Mouse (Mus musculus) embryonic stem cell, embryonic (primary cell): Measurements from ENCODE around the gene Cavin1.

Source experiments
- CTCF ChIA-PET, 4 experiments: fragments of 300-600 bp in 2 of 4; fragments of 350-600 bp in 2 of 4; sonication (Branson Sonifier 250); formaldehyde crosslinking; loops; one replicate each; lab custom pipeline; 2022; ENCODE audit warnings: inconsistent platforms in 2 of 4; lab: Charles Lee
- POLR2A ChIA-PET, 4 experiments: fragments of 300-600 bp in 2 of 4; fragments of 350-600 bp in 2 of 4; sonication (Branson Sonifier 250); formaldehyde crosslinking; loops; one replicate each; lab custom pipeline; 2022; ENCODE audit warnings: antibody characterized with exemption in 4 of 4, inconsistent platforms in 1 of 4; lab: Charles Lee

Cavin1 gene

DNA sequence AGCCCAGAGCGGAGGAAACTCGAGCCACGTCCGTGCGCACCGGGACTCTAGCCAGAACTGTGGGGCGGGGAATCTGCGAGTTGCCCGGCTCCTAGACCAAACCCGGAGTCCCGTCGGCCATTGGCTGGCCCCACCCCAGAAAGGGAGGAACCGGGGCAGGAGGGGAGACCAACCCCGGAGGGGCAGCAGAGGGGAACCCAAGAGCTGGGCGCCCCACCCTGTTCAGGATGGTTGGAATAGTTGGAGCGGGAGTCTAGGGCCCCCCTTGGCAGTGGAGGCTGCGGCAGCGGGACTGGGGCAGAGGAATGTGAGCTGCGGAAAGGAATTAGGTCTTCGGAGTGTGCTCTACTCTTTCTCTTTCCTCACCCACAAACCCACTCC, at the start of gene Cavin1:
Gene Cavin1 (minus strand): TSS at position 331 of the 381 bp plus-strand sequence.
- ChIA-PET CTCF (interaction anchor here (0.6 to 2.5 kb wide), 14 partner anchors 8 to 325 kb away, joined by 3 to 11 read pairs (median 4); no protein-coding TSS in a partner anchor), POLR2A (interaction anchor here in 3 of 4 experiments (0.5 to 4.0 kb wide), 31 partner anchors 8 to 651 kb away, joined by 3 to 21 read pairs (median 4); partner anchors contain the start of genes Stat3 (in 3 of the 3), Acly (in 1 of the 3), Cntd1 (in 1 of the 3) and Coa3 (in 1 of the 3))

DNA sequence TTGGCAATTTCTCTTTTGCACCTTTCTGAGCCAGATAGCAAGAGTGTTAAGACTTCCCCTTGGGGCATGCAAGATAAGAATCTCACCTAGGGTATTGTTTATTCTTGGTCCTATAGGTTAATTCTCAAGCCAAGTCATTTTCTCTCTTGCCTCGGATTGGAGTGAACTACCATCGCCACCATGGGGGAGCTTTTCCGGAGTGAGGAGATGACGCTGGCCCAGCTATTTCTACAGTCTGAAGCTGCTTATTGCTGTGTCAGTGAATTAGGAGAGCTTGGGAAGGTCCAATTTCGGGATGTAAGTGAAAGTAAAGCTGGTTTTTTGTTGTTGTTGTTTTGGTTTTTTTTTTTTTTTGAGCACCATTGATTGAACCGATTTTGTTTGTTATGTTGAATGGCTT, 41.0 kb upstream of the Cavin1 start:
- POLR2A ChIA-PET: interaction anchor here in 2 of 4 experiments (0.7 to 6.0 kb wide), 6 partner anchors 13 to 468 kb away, joined by 3 to 73 read pairs (median 4); partner anchors contain the start of gene Rpl27 (in 1 of the 2)

DNA sequence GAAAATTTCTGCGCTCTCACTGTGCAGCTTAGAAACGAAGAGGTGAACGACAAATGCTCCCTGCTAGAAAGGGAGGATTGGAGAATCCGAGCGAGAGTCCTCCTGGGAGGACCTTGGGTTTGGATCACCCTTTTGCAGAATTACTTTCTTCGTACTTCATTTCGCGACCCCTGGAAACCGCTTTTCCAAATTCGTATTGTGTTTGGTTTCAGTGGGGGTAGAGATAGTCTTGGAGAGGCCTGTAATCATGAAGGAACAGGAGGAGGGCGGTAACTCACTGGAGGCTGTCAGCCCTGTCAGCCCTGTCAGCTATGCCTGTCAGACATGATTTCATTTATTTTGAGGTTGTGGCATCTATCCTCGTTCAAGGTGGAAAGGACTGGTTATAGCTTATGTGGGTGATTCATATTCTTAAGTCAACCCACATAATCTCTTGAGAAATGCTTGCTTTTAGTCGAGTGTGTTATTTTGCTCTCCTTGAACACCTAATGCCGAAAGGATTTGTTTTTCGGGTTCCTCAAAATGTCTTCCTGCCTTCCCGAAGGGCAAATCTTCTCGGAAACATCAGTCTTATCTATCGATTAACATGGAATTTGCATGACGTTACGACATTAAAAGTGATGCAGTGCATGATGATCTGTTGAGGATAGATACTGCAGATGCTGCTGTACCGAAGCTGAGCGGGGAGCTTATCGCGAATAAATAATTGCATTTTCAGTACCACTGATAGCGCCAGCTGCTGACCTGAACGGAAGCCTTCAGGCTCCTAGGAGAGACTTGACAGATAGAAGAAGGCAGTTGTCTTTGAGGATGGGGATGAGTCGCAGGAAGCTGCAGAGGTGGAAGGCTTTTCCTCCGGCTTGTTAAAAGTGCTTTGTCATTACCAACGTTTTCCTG, 39.4 kb upstream of the Cavin1 start:
- ChIA-PET CTCF (interaction anchor here (0.5 to 4.0 kb wide), 11 partner anchors 10 to 316 kb away, joined by 3 to 15 read pairs (median 4); no protein-coding TSS in a partner anchor), POLR2A (interaction anchor here (0.5 to 6.0 kb wide), 35 partner anchors 8 to 691 kb away, joined by 3 to 73 read pairs (median 4); partner anchors contain the start of genes Becn1 (in 1 of the 4), Cntd1 (in 1 of the 4), Coa3 (in 1 of the 4) and Eif1 (in 1 of the 4))

More for the DNA sequence above, 41.0 kb upstream of the Cavin1 start:
- CTCF ChIA-PET: interaction anchor here in 3 of 4 experiments (0.7 to 4.0 kb wide), 6 partner anchors 31 to 291 kb away, joined by 3 to 15 read pairs (median 3); partner anchors contain the start of gene Becn1 (in 1 of the 3)

DNA sequence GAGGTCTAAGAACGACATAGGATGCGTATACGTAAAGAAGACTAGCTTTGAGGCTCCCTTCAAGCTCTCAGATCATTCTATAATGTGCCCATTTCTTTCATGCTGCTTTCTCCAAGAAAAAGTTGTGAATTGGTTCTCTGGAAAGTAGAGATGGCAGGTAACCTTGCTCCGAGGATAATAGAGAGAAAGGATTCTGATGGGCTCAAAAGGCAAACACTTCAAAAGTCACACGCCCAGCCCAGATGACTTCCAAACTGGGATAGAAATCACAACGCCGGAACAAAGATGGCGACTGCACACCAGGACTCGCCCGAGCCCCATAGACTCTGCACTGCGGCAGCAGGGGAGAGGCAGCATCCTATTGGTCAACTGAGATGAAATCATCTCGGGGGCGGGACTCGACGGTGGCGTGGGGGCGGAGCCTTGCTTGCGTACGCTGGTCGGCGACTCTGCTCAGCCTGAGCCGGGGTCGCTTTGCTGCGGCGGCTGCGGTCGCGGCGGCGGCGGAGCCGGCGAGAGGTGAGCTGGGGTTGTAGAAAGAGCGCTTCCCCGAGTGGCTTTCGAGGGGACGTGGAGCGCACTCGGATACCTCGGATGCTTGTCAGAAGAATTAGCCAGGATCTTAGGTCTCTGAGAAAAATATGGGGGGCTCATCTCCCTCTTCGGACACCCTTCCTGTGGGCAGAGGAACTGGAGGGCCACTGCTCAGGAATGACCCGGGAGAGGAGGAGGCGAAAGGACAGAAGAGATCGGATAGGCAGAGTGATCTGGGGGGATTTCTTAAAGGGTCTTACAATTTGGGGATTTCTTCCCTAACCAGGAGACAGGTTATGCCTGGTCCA, 38.6 kb upstream of the Cavin1 start, which contains the start of gene Atp6v0a1:
Gene Atp6v0a1 (plus strand): TSS at position 407 of the 842 bp plus-strand sequence.
- ChIA-PET CTCF (interaction anchor here (0.5 to 4.0 kb wide), 11 partner anchors 9 to 315 kb away, joined by 3 to 15 read pairs (median 3); no protein-coding TSS in a partner anchor), POLR2A (interaction anchor here (0.5 to 6.0 kb wide), 54 partner anchors 8 to 690 kb away, joined by 3 to 73 read pairs (median 4); partner anchors contain the start of genes Cntnap1 (in 2 of the 4), Stat3 (in 2 of the 4), Becn1 (in 1 of the 4) and Cavin1 (in 1 of the 4))

DNA sequence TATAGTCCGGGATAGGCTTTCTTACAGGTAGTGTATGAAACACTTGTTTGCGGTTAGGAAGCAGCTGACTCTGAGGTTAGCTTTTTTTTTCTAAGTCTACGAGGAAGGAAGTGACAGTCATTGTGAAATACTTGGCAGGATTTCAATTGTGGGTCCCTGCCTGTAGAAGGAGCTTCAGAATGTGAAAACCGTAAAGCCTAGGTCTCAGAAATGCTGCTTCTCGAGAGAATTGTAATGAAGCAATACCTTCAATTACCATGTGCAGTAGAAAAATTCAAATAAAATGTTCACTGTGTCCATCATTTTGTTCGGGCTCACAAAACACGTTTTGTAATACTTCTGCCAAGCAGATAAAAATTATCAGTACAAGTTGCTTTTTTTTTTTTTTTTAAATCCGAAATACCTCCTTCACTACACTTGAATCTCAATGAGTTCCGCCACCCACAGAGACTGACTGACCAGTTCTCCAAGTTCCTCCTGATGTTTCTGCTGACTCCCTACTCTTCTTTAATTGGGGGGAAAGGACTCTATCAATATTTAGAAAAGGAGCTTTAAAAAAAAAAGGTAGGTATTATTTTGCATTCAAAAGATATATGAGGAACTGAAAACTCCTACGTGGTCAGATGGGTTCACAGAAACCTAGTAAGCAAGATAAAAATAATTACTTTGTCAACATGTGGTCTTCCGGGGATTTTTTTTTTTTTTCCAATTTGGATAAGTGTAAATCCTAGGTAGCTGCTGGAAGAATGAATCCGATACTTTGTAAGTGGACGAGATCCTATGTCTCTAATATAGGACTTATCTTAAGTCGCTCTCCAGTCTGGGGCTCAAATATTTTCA, 37.7 kb upstream of the Cavin1 start:
- ChIA-PET POLR2A (interaction anchor here (0.6 to 6.0 kb wide), 48 partner anchors 9 to 730 kb away, joined by 3 to 73 read pairs (median 4); partner anchors contain the start of genes Cntnap1 (in 2 of the 4), Stat3 (in 2 of the 4), Becn1 (in 1 of the 4) and Cavin1 (in 1 of the 4)), CTCF (interaction anchor here in 3 of 4 experiments (0.6 to 1.4 kb wide), 6 partner anchors 8 to 293 kb away, joined by 3 to 4 read pairs (median 3); no protein-coding TSS in a partner anchor)

DNA sequence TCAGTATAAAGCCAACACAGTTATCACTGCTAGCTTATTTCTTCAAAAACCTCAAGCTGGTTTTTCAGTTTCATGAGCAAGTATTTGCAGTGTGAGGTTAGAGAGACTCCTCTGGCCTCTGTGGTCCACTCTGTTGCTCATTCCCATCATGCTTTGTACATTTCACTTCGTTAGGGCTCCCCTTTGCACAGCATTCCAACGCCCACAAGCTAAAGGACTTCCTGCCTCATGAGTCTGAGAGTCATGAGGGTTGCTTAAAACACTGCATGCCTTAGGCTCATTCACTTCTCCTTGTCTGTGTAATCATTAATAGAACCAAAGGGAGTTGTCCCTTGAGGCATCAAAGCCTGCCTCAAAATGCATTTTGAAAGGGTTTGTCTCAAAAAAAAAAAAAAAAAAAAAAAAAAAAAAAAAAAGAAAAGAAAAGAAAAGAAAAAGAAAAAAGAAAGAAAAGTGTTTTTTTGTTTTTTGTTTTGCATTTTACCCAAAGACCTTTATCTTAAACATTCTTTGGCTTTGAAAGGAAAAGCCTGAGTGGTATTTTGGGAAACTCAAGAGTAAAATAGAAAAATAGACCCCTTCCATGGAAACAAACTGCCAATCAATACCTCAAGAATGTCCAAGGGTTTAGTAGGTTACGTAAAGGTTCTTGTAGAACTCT, 32.5 kb upstream of the Cavin1 start:
- POLR2A ChIA-PET: interaction anchor here in 2 of 4 experiments (0.5 to 0.7 kb wide), 5 partner anchors 14 to 594 kb away, joined by 3 to 4 read pairs (median 3); no protein-coding TSS in a partner anchor
- CTCF ChIA-PET: interaction anchor here in 2 of 4 experiments (0.5 to 0.7 kb wide), 3 partner anchors 15 to 732 kb away, joined by 3 to 5 read pairs (median 4); no protein-coding TSS in a partner anchor

DNA sequence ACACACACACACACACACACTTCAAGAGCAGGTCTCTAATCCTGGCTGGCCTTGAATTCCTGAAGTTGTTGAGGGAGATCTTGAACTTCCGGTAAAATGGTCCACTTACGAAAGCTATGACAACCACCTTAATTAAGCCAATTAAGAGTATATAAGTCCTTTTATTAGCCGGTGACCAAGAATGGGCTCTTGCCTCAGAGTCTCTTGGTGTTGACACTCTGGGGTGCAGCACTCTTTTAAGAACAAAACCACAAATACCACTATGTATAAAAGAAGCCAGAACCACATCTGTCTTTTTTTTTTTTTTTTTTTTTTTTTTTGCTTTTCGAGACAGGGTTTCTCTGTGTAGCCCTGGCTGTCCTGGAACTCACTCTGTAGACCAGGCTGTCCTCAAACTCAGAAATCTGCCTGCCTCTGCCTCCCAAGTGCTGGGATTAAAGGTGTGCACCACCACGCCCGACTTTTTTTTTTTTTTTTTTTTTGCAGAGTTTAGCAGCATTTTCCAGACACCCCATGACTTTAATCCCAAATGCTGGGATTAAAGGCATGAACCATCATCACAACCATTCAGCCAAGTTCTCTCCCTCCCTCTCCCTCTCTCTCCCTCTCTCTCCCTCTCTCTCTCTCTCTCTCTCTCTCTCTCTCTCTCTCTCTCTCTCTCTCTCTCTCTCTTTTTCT, 31.3 kb upstream of the Cavin1 start:
- CTCF ChIA-PET: interaction anchor here in 2 of 4 experiments (0.7 to 1.2 kb wide), 2 partner anchors 18 to 731 kb away, joined by 3 to 5 read pairs; no protein-coding TSS in a partner anchor
- POLR2A ChIA-PET: interaction anchor here in 3 of 4 experiments (0.6 to 7.6 kb wide), 10 partner anchors 8 to 326 kb away, joined by 3 to 73 read pairs (median 4); partner anchors contain the start of genes Atp6v0a1 (in 2 of the 3) and Stat3 (in 1 of the 3)

DNA sequence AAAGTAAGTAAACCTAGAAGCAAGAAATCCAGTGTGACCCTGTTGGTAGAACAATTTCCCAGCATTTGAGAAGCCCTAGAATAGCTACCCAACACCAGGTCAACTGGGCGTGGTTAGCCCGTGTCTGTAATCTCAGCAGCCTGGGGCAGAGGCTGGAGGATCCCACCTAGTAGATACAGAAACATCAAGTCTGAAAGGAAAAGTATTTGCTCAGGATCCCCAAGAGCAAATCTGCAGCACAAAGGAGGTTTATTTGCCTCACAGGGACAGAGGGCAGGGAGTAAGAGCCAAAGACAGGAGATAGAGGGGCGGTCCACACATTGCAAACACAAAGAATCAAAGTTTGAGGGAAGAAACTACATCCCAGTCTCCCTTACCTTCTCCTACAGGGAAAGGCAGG, 28.6 kb upstream of the Cavin1 start:
- CTCF ChIA-PET: interaction anchor here (0.6 to 3.1 kb wide), 14 partner anchors 12 to 178 kb away, joined by 3 to 14 read pairs (median 4); partner anchors contain the start of gene Naglu (in 1 of the 4)
- POLR2A ChIA-PET: interaction anchor here (0.6 to 7.6 kb wide), 22 partner anchors 8 to 679 kb away, joined by 3 to 73 read pairs (median 5); partner anchors contain the start of genes Atp6v0a1 (in 4 of the 4), Eif1 (in 1 of the 4), Retreg3 (in 1 of the 4) and Tubg1 (in 1 of the 4)

DNA sequence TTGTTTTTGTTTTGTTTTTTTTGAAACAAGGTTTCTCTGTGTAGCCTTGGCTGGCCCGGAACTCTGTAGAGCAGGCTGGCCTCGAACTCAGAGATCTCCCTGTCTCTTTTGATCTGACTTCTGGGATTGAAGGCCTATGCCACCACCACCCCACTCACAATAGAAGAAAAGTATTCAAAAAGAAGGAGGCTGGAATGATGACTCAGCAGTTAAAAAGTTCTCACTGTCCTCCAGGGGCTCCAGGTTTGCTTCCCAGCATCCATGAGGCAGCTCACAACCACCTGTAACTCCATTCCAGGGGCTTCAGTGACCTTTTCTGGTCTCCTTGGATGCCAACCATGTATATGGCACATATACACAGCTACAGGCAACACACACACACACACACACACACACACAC, 28.1 kb upstream of the Cavin1 start:
- ChIA-PET CTCF (interaction anchor here (0.5 to 3.1 kb wide), 15 partner anchors 11 to 178 kb away, joined by 3 to 14 read pairs (median 4); partner anchors contain the start of gene Naglu (in 1 of the 4)), POLR2A (interaction anchor here (0.6 to 7.6 kb wide), 21 partner anchors 9 to 679 kb away, joined by 3 to 73 read pairs (median 5); partner anchors contain the start of genes Atp6v0a1 (in 4 of the 4), Eif1 (in 1 of the 4), Retreg3 (in 1 of the 4) and Tubg1 (in 1 of the 4))

DNA sequence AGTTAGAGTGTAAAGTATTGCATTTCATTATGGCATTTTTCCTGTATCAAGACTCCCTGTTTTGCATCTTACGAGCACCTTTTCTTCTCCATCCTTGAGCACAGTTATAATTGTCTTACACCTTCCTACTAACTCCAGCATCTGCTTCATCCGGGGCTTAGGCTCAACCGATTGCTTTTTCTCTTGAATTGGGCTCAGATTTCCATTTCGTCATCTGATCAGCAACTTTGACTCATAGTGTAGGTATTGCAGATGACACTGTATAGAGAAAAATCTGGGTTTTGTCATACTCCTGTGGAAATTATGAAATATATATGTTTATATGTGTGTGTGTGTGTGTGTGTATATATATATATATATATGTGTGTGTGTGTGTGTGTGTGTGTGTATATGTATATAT, 25.8 kb upstream of the Cavin1 start:
- CTCF ChIA-PET: interaction anchor here in 1 of 4 experiments (0.6 to 1.5 kb wide), 2 partner anchors 14 to 62 kb away, joined by 4 read pairs; no protein-coding TSS in a partner anchor

DNA sequence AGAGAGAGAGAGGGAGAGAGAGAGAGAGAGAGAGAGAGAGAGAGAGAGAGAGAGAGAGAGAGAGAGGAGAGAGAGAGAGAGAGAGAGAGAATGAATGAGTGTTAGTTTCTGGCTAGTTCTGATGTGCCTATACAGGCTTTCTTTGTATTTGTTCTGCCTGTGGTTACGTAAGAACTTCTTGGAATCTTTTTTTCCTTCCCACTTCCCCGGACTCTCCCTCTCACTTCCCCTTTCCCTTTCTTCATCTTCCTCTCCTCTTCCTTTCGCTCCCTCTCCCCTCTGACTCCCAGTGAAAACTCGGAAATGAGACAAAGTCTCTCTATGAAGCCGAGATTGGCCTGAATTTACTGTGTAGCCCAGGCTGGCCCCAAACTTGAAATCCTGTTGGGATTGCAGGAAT, 24.0 kb upstream of the Cavin1 start:
- ChIA-PET POLR2A (interaction anchor here in 1 of 4 experiments (1.5 to 7.6 kb wide), 2 partner anchors 16 to 21 kb away, joined by 3 to 73 read pairs; partner anchors contain the start of gene Atp6v0a1), CTCF (no interaction called here)

More for the DNA sequence above, 25.8 kb upstream of the Cavin1 start:
- POLR2A ChIA-PET: interaction anchor here in 3 of 4 experiments (1.4 to 7.6 kb wide), 3 partner anchors 13 to 14 kb away, joined by 4 to 73 read pairs (median 36); partner anchors contain the start of gene Atp6v0a1 (in 3 of the 3)

DNA sequence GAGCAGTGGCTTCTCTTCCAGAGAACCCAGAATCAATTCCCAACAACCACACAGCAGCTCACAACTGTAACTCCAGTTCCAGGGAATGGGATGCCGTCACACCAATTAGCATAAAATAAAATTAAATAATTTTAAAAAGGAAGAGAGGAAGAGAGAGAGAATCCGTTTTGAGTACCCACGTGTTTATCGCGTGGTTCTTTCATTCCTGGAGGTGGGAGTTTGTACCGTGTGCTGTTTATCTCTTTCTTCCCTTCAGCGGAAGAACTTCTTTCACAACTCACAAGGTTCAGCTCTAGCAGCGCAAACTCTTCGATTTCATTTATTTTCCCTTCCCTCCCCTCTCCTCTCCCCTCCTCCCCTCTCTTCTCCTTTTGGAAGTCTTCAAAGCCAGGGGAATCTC, 23.5 kb upstream of the Cavin1 start:
- CTCF ChIA-PET: interaction anchor here in 2 of 4 experiments (0.9 to 1.2 kb wide), 3 partner anchors 11 to 183 kb away, joined by 3 to 5 read pairs (median 5); no protein-coding TSS in a partner anchor
- POLR2A ChIA-PET: interaction anchor here in 1 of 4 experiments (0.6 to 1.1 kb wide), 2 partner anchors 15 to 59 kb away, joined by 3 read pairs; partner anchors contain the start of gene Atp6v0a1

DNA sequence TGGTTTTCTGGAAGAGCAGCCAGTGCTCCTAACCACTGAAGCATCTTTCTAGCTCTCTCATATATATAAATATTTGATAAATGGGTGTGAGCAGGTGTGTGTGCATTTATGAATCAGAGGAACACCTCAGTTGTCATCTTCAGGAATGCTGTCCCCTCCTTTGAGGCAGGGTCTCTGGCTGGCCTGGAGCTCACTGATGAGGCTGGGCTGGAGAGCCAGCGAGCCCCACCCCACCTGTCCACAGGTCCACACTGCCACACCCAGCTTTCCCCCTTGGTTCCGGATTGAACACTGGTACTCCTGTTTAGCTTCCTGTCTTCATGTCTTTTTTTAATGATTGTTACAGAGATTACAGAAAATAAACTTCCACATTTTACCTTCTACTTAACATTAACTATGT, 22.8 kb upstream of the Cavin1 start:
- ChIA-PET POLR2A (interaction anchor here in 1 of 4 experiments (0.6 to 1.1 kb wide), 2 partner anchors 15 to 60 kb away, joined by 3 read pairs; partner anchors contain the start of gene Atp6v0a1), CTCF (interaction anchor here (0.5 to 1.2 kb wide), 7 partner anchors 10 to 237 kb away, joined by 3 to 8 read pairs (median 4); no protein-coding TSS in a partner anchor)

DNA sequence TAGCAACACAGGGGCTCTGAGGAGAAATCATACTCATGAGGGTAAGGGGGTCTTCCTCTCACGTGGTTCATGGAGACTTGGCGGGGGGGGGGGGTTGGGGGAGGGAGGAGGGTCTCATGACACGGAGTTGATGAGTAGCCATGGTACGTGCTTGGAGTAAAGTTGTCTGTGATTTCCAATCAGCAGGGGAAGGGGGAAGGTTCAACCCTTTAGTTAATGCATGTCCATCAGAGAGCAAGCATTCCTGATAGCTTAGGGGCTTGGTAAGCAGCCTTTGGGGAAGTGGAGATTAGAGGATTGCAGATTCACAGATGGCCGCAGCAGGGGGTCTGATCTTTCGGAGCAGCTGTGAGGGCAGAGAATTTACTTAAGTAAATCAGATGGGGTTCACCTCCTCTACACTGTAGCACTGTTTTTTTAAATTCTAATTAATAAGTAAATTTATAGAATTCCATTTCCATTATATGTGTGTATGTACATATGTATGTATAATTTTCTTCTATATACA, 20.4 kb upstream of the Cavin1 start:
- ChIA-PET CTCF (interaction anchor here in 1 of 4 experiments (0.8 to 1.1 kb wide), 2 partner anchors 9 to 172 kb away, joined by 3 read pairs; no protein-coding TSS in a partner anchor), POLR2A (interaction anchor here in 3 of 4 experiments (0.7 to 1.0 kb wide), 4 partner anchors 9 to 451 kb away, joined by 3 to 4 read pairs (median 3); partner anchors contain the start of gene Rpl27 (in 1 of the 3))
